Mouse (Mus musculus): ENCODE data around the gene Asap2.

DNA sequence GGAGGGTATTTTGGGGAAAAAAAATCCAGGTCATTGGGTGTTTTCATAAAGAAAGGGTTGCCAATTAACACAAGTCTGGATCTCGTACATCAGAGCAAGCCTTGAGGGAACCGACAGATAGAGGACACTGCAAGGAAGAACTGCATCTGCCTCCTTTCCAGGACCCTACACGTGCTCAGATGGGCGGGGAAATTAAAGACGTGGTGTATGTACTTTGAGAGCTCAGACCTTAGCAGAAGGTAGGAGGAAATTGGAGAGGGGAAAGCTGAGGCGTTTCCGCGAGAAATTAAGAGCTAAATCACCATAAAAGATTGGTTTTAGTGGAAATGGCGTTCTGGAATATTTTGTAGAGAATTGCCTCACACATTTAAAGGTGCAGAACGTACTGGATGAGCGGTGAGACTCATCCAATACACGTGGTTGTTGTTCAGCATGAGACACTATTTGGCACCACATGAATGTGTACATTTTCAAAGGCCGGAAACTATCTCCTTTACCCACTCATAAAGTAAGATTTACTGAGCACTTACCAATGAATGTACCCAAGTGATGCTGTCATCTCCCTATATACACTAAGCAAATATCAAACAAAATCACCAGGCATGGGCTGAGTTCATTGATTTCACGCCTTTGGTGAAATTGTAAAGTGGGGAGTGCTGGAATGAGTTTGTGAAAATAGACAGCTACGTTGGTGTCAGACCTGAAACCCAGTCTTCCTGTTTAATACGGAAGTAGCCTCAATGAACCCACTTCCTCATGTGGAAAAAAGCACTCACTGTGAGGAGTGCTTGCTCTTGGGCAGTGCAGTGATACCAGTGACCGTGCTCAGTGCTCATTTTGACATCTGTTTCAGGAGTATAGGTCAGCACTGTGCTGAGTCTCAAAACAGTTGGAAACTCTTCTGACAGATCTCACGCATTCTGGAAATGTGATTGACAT is 296.7 kb downstream of the Asap2 start:
- no peak for TF ChIP-seq CTCF (IDR thresholded peaks at IDR 0.05; ENCODE audit: control insufficient read depth, insufficient read depth, insufficient read length)
- no peak for TF ChIP-seq MYOD1 (IDR thresholded peaks at IDR 0.05; ENCODE audit: control insufficient read depth, insufficient read length, low read depth)
- TF ChIP-seq MAX (IDR thresholded peaks at IDR 0.05): peak; percentile 91

Measured in C2C12 (cell line).